Mouse (Mus musculus): ENCODE results near the gene Gpatch8. TPM values are rescaled to one million over a fixed set of nuclear protein-coding genes. Genes with fewer than 3 reads are reported as not detected.

Gene Gpatch8
- total RNA-seq (2015; ENCODE audit: low replicate concordance) (50.5 and 65.4 TPM in 2 replicates), total RNA-seq (2017; ENCODE audit: low replicate concordance) (57.3 and 90.6 TPM in 2 replicates)

GRCm38 (mm10) chr11:102556031-102556715 lies at the start of gene Gpatch8:
Gene Gpatch8 (minus strand): TSS chr11:102556392.
- ATAC-seq (replicated peaks; ENCODE audit: low FRiP score, poor library complexity, severe bottlenecking) = peak; percentile 96

DNA sequence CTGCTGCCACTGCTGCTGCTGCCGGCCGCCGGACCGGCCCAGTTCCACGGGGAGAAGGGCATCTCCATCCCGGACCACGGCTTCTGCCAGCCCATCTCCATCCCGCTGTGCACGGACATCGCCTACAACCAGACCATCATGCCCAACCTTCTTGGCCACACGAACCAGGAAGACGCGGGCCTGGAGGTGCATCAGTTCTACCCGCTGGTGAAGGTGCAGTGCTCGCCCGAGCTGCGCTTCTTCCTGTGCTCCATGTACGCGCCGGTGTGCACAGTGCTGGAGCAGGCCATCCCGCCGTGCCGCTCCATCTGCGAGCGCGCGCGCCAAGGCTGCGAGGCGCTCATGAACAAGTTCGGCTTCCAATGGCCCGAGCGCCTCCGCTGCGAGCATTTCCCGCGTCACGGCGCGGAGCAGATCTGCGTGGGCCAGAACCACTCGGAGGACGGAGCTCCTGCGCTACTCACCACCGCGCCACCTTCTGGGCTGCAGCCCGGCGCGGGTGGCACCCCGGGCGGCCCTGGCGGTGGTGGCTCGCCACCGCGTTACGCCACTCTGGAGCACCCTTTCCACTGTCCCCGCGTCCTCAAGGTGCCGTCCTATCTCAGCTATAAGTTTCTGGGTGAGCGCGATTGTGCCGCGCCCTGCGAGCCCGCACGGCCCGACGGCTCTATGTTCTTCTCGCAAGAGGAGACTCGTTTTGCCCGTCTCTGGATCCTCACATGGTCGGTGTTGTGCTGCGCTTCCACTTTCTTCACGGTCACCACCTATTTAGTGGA lies 48.8 kb upstream of the Gpatch8 start:
- 0 out of 2 replicates have a peak, but pooled peaks have one; percentile 10 for ATAC-seq (replicated peaks; ENCODE audit: low FRiP score, poor library complexity, severe bottlenecking)

DNA sequence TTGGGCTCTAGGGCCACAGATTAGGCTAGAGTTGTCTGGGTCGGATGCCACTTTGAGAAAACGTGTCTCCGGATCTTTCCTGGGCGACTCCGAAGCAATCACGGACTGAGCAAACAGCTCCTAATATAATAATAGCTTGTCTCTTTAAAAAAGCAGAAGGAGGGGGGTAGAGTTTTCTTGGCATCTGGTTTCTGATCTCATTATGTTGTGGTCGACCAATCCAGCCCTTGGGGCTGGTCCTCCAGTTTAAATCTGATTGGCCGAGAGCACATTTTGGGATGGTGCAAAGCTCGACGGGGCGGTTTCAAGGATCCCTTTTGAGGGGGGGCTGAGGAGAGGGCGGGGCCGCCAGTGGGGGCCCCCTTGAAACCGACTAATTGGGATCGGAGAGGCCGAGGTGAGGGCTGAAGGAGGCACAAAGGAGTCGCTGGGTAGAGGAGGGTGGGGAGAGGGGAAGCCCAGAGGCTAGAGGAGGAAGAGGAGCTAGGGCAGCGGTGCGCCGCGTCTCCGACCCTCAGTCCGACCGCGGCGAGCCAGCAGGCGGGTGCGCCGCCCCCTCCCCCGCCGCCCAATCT lies 47.9 kb upstream of the Gpatch8 start, which contains the start of gene Fzd2:
Fzd2 (plus strand) TSS at position 387 of the 575 bp plus-strand sequence.
- no peak for ATAC-seq (replicated peaks; ENCODE audit: low FRiP score, poor library complexity, severe bottlenecking)

DNA sequence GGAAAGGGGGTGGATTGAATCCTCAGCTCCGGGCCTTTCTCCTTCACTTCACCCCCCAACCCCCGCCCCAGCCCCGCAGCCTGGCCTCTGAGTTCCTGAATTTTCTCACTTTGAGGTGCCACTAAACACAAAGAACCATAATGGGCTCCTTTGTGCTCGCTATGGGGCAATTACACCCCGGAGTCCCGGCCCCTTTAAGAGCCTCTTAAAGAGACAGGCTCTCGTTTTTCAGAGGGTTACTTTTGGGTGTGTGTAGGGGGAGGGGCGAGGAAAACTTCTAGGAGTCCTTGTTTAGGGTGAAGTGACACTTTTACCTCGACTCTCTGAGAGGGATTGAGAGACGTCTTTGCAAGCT lies 47.3 kb upstream of the Gpatch8 start:
- no peak for ATAC-seq (replicated peaks; ENCODE audit: low FRiP score, poor library complexity, severe bottlenecking)

- no peak for ATAC-seq (replicated peaks; ENCODE audit: low FRiP score, poor library complexity, severe bottlenecking)
These were observed 46.8 kb upstream of the Gpatch8 start for GRCm38 (mm10) chr11:102602816-102603495.

GRCm38 (mm10) chr11:102599912-102600311 lies 43.7 kb upstream of the Gpatch8 start:
- no peak for ATAC-seq (replicated peaks; ENCODE audit: low FRiP score, poor library complexity, severe bottlenecking)

- no peak for ATAC-seq (replicated peaks; ENCODE audit: low FRiP score, poor library complexity, severe bottlenecking)
These were observed 39.2 kb upstream of the Gpatch8 start for GRCm38 (mm10) chr11:102595341-102595820.

DNA sequence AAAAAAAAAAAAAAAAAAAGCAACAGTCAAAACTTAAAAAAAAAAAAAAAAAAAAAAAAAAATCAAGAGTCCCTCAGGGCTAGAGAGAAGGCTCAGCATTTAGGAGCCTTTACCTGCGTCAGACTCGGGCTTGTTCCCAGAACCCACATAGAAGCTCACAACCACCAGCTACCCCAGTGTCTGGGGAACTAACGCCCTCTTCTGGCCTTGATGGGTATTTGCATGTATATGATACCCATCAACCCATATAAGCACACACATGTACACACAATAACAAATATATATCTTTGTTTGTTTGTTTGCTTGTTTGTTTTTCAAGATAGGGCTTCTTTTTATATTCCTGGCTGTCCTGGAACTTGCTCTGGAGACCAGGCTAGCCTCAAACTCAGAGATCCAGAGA lies 31.4 kb upstream of the Gpatch8 start:
- ATAC-seq (replicated peaks; ENCODE audit: low FRiP score, poor library complexity, severe bottlenecking) = no peak

DNA sequence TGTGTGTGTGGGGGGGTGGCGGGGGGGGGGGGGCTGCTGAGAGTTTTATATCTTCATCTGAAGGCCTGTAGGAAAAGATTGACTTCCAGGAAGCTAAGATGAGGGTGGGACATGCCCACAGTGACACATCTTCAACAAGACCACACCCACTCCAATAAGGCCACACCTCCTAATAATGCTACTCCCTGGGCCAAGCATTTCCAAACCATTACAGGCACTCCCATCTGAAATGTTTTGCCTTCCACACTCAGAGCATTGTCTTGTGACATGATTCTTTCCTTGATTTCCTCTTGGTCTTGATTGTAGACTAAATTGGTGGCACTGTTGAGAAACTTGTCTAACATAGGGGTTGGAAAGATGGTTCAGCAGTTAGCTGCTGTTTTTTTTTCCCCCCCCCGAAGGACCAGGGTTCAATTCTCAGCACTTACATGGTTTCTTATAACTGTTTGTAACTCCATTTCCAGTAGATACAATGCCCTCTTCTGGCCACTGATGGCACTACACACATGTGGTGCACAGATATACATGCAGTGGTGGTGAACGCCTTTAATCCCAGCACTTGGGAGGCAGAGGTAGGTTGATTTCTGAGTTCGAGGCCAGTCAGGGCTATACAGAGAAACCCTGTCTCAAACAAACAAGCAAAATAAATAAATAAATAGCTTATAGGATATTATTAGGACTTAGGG lies 30.4 kb upstream of the Gpatch8 start:
- no peak for ATAC-seq (replicated peaks; ENCODE audit: low FRiP score, poor library complexity, severe bottlenecking)

DNA sequence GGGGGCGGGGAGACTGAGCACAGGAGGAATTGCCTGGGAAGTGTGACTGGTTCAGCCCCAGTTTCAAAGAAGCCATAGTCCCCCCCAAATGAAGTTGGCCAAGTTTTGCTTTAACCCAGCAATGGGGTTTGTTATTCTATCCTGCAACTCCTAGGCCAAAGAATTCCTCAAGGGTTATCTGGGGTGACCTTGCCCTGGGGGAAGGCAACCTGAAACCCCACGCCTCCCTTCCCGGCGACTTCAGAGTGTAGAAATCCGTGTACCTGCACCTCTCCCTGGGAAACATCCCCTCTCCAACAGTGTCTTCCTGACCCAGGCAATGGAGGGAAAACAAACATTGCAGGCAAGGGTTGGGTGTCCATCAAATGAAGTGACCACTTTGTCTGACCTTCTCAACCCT lies 26.5 kb upstream of the Gpatch8 start:
- no peak for ATAC-seq (replicated peaks; ENCODE audit: low FRiP score, poor library complexity, severe bottlenecking)

DNA sequence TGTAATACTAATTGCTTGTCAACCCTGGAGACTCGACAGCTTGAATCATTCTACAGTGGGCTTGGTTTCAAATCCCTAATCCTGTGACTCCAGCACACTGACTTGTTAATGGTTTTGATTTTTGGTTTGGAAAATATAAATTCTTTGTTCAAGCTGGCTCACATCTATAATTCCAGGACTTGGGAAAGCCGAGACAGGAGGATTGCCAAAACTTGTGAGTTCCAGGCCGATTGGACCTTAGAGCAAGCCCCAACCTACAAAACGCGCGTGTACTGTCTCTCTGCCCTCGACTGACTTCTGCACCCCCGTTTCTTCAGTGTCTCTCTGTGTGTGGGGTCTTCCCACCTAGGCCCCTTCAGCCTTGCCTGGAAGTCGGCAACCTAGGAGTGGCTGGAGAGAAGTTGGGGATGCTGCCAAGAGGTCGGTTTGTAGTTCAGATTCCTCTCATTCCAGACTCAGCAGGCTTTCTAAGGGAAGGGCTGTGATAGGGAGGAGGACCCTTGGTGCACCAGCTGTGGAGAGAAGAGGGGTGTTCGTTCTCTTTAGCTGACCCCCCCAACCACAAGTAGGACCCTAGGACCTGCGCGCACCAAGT lies 25.9 kb upstream of the Gpatch8 start:
- no peak for ATAC-seq (replicated peaks; ENCODE audit: low FRiP score, poor library complexity, severe bottlenecking)

DNA sequence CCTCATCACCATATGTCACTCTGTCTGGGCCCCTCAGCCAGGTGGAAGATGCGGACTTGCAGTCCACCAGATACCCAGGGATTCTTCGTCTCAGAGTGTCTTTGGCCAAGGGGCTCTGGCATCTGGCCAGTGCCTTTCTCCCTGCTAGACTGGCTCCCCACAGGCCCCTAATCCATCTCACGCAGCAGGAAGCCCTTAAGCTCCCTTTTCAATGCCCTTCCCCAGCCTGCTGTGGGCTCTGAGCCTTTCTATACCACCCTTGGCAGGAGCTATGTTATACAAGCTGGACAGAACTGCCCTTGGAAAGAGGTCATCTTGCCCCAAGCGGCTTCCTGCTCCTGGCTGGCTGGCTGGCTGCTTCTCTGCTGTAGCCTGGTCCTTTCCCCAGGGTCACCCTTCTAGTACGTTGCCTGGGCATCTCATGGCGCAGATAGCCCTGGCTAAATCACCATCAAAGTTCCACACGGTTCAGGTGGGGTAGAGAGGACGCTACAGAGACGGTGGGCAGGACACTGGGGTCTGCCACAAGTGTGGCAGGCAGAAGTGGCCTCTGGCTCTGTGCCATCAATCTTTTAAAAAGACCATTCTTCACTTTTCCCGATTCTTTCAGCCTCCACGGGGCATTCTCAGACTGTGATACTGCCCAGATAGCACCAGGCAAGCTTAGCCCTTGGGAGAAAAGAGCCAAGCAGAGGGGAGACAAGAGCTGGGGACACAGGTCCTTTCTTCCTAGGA lies 25.3 kb upstream of the Gpatch8 start:
- ATAC-seq (replicated peaks; ENCODE audit: low FRiP score, poor library complexity, severe bottlenecking) = no peak

GRCm38 (mm10) chr11:102580034-102580330 lies 23.8 kb upstream of the Gpatch8 start:
- no peak for ATAC-seq (replicated peaks; ENCODE audit: low FRiP score, poor library complexity, severe bottlenecking)

GRCm38 (mm10) chr11:102579165-102580033 lies 23.2 kb upstream of the Gpatch8 start, which contains the start of gene Gm11627:
Gene Gm11627 (minus strand): TSS chr11:102579461.
- ATAC-seq (replicated peaks; ENCODE audit: low FRiP score, poor library complexity, severe bottlenecking) = no peak

GRCm38 (mm10) chr11:102578341-102579118 lies 22.3 kb upstream of the Gpatch8 start:
- peak; percentile 71 for ATAC-seq (replicated peaks; ENCODE audit: low FRiP score, poor library complexity, severe bottlenecking)

GRCm38 (mm10) chr11:102576050-102576754 lies 20.0 kb upstream of the Gpatch8 start:
- ATAC-seq (replicated peaks; ENCODE audit: low FRiP score, poor library complexity, severe bottlenecking) = no peak
